Mouse (Mus musculus): Measurements from ENCODE around the gene Acsl3. TPM values are rescaled to one million over a fixed set of nuclear protein-coding genes. Genes with fewer than 3 reads are reported as not detected.

Gene Acsl3
- polyA plus RNA-seq, 1 experiment from 2014 or later, result 82.5 TPM

DNA sequence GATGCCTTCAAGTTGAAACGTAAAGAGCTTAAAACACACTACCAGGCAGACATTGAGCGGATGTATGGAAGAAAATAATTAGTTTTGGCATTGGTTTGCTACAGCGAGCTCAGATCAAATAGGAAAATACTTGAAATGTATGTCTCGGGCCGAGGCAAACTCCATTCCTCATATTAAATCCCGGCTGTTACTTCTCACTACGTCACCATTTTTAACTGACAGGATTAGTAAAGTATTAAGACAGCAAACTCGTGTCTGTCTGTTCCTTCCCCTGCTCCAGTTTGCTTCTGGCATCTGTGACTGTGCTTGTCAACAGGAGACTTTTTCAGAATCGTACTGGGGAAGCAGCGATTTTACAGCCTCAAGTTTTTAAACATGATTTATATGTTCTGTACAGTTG, 48.7 kb downstream of the Acsl3 start:
- no peak for ATAC-seq (ENCODE audit: insufficient number of reproducible peaks, insufficient read depth, low FRiP score, low read depth)
- Histone ChIP-seq H3K4me2 (ENCODE audit: low read length) (no peak overlapping the region), H3K27ac (replicated peaks in 1 of 2; ENCODE audit: control insufficient read depth in 1 of 2, insufficient read depth in 1 of 2, low read depth in 2 of 2, low read length in 2 of 2) (no peak overlapping the region), H3K4me1 (ENCODE audit: control insufficient read depth in 2 of 2, insufficient read depth in 2 of 2, low read length in 2 of 2) (no peaks in the 10 kb centered on the region), H3K9me3 (ENCODE audit: control insufficient read depth, low read length) (no peaks in the 10 kb centered on the region), H3K4me3 (ENCODE audit: control insufficient read depth in 1 of 2, insufficient read depth in 1 of 2, low read depth in 1 of 2, low read length in 2 of 2) (no peak overlapping the region), H3K9ac (ENCODE audit: low read length) (no peak overlapping the region), H3K36me3 (ENCODE audit: control insufficient read depth, insufficient read depth, low read length) (peaks cover 62% of the 10 kb centered on the region), H3K27me3 (ENCODE audit: control insufficient read depth, insufficient read depth, low read length) (no peaks in the 10 kb centered on the region)
- 69% methylated on average over 10 of the region's 10 CpGs for WGBS

DNA sequence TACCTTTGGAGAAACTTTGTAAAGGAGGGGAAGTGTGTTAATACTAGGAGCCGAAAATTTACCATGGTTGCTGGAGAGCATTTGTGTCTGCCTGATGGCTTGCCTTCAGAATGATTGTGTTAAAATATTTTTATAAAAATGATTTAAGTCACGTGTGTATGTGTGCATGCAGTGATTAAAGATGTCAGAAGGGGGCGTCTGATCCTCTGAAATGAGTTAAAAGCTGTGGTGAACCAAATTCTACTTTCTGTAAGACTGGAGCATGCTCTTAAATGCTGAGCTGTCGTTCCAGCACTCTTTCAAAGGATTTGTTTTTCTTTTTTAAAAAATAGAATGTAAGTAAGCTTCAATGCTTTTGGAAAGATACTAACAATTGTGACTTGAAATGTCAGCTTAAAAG, 49.7 kb downstream of the Acsl3 start:
- Histone ChIP-seq H3K4me2 (ENCODE audit: low read length) (no peak overlapping the region), H3K27me3 (ENCODE audit: control insufficient read depth, insufficient read depth, low read length) (no peaks in the 10 kb centered on the region), H3K4me1 (ENCODE audit: control insufficient read depth in 2 of 2, insufficient read depth in 2 of 2, low read length in 2 of 2) (no peaks in the 10 kb centered on the region), H3K27ac (replicated peaks in 1 of 2; ENCODE audit: control insufficient read depth in 1 of 2, insufficient read depth in 1 of 2, low read depth in 2 of 2, low read length in 2 of 2) (no peak overlapping the region), H3K9ac (ENCODE audit: low read length) (no peak overlapping the region), H3K4me3 (ENCODE audit: control insufficient read depth in 1 of 2, insufficient read depth in 1 of 2, low read depth in 1 of 2, low read length in 2 of 2) (no peak overlapping the region), H3K9me3 (ENCODE audit: control insufficient read depth, low read length) (no peaks in the 10 kb centered on the region), H3K36me3 (ENCODE audit: control insufficient read depth, insufficient read depth, low read length) (peaks cover 53% of the 10 kb centered on the region)
- WGBS, result 65% methylated on average over 4 of the region's 4 CpGs
- ATAC-seq (ENCODE audit: insufficient number of reproducible peaks, insufficient read depth, low FRiP score, low read depth), result no peak

DNA sequence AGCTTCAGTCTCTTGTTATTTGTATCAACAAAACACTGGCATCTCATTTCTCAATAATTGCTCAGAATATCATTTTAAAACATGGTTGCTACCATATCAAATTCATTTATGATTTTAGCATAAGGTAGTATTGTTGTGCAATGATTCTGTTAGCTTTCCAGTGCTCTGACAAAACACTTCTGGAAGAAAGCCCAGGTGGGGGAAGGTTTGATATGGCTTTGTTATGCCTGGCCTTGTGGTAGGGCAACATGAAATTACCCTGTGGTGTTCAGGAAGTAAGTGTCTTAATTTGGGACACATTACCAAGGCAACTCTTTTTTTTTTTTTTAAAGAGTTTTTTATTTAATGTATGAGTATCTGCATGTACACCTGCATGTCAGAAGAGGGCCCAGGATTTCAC, 52.4 kb downstream of the Acsl3 start:
- no peaks in the 10 kb centered on the region for H3K9me3 ChIP-seq (ENCODE audit: control insufficient read depth, low read length)
- H3K4me3 ChIP-seq (ENCODE audit: control insufficient read depth in 1 of 2, insufficient read depth in 1 of 2, low read depth in 1 of 2, low read length in 2 of 2), result no peak overlapping the region
- no peaks in the 10 kb centered on the region for H3K27me3 ChIP-seq (ENCODE audit: control insufficient read depth, insufficient read depth, low read length)
- H3K9ac ChIP-seq (ENCODE audit: low read length), result no peak overlapping the region
- no peak overlapping the region for H3K4me2 ChIP-seq (ENCODE audit: low read length)
- no peak overlapping the region for H3K27ac ChIP-seq (replicated peaks in 1 of 2; ENCODE audit: control insufficient read depth in 1 of 2, insufficient read depth in 1 of 2, low read depth in 2 of 2, low read length in 2 of 2)
- peaks cover 25% of the 10 kb centered on the region for H3K36me3 ChIP-seq (ENCODE audit: control insufficient read depth, insufficient read depth, low read length)
- H3K4me1 ChIP-seq (ENCODE audit: control insufficient read depth in 2 of 2, insufficient read depth in 2 of 2, low read length in 2 of 2), result no peaks in the 10 kb centered on the region
- ATAC-seq (ENCODE audit: insufficient number of reproducible peaks, insufficient read depth, low FRiP score, low read depth), result no peak

DNA sequence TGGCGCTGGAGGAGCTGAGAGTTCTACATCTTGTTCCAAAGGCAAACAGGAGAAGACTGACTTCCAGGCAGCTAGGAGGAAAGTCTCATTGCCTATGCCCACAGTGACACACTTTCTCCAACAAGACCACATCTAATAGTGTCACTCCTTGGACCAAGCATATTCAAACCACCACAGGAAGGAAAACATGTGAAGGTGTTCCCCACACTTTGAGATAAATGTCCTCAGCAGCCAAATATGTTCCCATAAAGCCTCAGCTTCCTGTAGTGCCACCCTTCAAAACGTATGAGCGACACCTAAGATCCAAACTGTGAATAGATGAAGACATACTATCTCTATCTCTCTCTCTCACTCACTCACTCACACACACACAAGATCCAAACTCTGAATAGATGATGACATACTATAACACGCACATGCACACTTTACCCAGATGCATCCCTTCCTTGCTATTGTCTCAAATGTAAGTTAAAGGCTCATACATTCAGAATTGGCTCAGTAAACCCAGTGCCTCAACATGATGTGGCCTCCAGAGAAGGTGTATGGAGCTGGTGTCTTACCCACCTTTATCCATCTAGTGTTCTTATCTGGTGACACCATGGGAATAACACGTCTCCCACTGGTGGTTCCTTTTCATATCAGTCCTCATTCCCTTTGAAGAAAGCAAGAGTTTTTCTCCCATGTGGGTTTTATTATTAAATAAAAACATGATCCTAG, 53.1 kb downstream of the Acsl3 start:
- Histone ChIP-seq H3K4me1 (ENCODE audit: control insufficient read depth in 2 of 2, insufficient read depth in 2 of 2, low read length in 2 of 2) (no peaks in the 10 kb centered on the region), H3K9me3 (ENCODE audit: control insufficient read depth, low read length) (no peaks in the 10 kb centered on the region), H3K4me2 (ENCODE audit: low read length) (no peak overlapping the region), H3K27ac (replicated peaks in 1 of 2; ENCODE audit: control insufficient read depth in 1 of 2, insufficient read depth in 1 of 2, low read depth in 2 of 2, low read length in 2 of 2) (no peak overlapping the region), H3K36me3 (ENCODE audit: control insufficient read depth, insufficient read depth, low read length) (peaks cover 18% of the 10 kb centered on the region), H3K9ac (ENCODE audit: low read length) (no peak overlapping the region), H3K27me3 (ENCODE audit: control insufficient read depth, insufficient read depth, low read length) (no peaks in the 10 kb centered on the region), H3K4me3 (ENCODE audit: control insufficient read depth in 1 of 2, insufficient read depth in 1 of 2, low read depth in 1 of 2, low read length in 2 of 2) (no peak overlapping the region)
- WGBS, result 79% methylated on average over 5 of the region's 5 CpGs
- no peak for ATAC-seq (ENCODE audit: insufficient number of reproducible peaks, insufficient read depth, low FRiP score, low read depth)

DNA sequence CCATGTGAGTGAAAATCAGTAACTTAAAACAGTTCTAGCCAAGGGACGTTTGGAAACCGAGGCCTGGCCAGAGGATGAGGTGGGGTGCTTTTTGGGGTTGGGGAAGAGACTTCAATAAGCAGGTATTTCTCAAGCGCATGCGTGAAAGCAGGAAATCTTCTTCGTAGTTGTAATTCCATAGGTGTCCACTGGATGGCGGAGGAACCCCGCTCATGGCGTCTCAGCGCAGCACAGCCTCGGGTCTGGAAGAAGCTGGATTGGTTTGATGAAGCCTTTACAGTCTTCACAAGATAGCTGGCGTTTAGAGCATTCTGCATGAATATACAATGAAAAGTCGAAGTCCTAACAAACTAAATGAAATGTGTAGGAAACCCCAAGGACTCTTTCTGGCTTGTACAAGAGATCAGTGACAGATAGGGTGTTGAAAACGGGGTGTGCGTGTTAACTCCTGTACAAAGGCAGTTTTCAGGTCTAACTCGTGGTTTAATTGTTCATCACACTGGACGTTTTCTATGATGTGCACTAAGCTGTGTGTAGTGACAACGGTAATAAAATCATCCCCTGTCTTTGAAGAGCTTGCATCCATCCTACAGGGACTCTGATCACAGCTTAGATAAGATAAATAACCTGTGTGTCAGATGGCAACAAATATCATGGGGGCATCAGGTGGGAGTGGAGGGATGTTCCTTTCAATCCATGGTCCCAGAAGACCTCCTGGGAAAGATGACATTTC, 67.0 kb downstream of the Acsl3 start:
- no peak overlapping the region for H3K9ac ChIP-seq (ENCODE audit: low read length)
- H3K27me3 ChIP-seq (ENCODE audit: control insufficient read depth, insufficient read depth, low read length), result no peaks in the 10 kb centered on the region
- H3K4me3 ChIP-seq (ENCODE audit: control insufficient read depth in 1 of 2, insufficient read depth in 1 of 2, low read depth in 1 of 2, low read length in 2 of 2), result no peak overlapping the region
- peaks cover 2 to 9% of the 10 kb centered on the region in 2 experiments; a peak in 2 of 4 replicates for H3K4me1 ChIP-seq (ENCODE audit: control insufficient read depth in 2 of 2, insufficient read depth in 2 of 2, low read length in 2 of 2)
- no peaks in the 10 kb centered on the region for H3K36me3 ChIP-seq (ENCODE audit: control insufficient read depth, insufficient read depth, low read length)
- no peak overlapping the region for H3K4me2 ChIP-seq (ENCODE audit: low read length)
- no peak for ATAC-seq (ENCODE audit: insufficient number of reproducible peaks, insufficient read depth, low FRiP score, low read depth)
- WGBS, result 15% methylated on average over 17 of the region's 17 CpGs
- no peak overlapping the region for H3K27ac ChIP-seq (replicated peaks in 1 of 2; ENCODE audit: control insufficient read depth in 1 of 2, insufficient read depth in 1 of 2, low read depth in 2 of 2, low read length in 2 of 2)
- no peaks in the 10 kb centered on the region for H3K9me3 ChIP-seq (ENCODE audit: control insufficient read depth, low read length)

DNA sequence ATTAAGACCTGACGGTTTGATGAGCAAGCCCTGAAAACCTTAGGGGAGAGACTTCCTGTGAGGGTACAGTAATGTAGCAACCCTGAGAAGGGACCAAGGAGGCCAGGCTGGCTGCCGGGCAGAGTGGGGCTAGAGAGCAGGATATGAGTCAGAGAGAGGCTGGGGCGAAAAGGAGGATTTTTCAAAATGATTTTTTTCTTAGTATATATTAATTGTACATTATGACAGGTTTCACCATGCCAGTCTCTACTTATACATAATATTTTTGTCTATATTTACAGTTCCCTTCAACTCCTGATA, 67.5 kb downstream of the Acsl3 start:
- 48% methylated on average over 3 of the region's 3 CpGs for WGBS
- Histone ChIP-seq H3K9ac (ENCODE audit: low read length) (no peak overlapping the region), H3K27ac (replicated peaks in 1 of 2; ENCODE audit: control insufficient read depth in 1 of 2, insufficient read depth in 1 of 2, low read depth in 2 of 2, low read length in 2 of 2) (no peak overlapping the region), H3K4me1 (ENCODE audit: control insufficient read depth in 2 of 2, insufficient read depth in 2 of 2, low read length in 2 of 2) (peaks cover 2 to 9% of the 10 kb centered on the region in 2 experiments; a peak in 2 of 4 replicates), H3K4me3 (ENCODE audit: control insufficient read depth in 1 of 2, insufficient read depth in 1 of 2, low read depth in 1 of 2, low read length in 2 of 2) (no peak overlapping the region), H3K9me3 (ENCODE audit: control insufficient read depth, low read length) (no peaks in the 10 kb centered on the region), H3K4me2 (ENCODE audit: low read length) (no peak overlapping the region), H3K27me3 (ENCODE audit: control insufficient read depth, insufficient read depth, low read length) (no peaks in the 10 kb centered on the region), H3K36me3 (ENCODE audit: control insufficient read depth, insufficient read depth, low read length) (no peaks in the 10 kb centered on the region)
- no peak for ATAC-seq (ENCODE audit: insufficient number of reproducible peaks, insufficient read depth, low FRiP score, low read depth)

DNA sequence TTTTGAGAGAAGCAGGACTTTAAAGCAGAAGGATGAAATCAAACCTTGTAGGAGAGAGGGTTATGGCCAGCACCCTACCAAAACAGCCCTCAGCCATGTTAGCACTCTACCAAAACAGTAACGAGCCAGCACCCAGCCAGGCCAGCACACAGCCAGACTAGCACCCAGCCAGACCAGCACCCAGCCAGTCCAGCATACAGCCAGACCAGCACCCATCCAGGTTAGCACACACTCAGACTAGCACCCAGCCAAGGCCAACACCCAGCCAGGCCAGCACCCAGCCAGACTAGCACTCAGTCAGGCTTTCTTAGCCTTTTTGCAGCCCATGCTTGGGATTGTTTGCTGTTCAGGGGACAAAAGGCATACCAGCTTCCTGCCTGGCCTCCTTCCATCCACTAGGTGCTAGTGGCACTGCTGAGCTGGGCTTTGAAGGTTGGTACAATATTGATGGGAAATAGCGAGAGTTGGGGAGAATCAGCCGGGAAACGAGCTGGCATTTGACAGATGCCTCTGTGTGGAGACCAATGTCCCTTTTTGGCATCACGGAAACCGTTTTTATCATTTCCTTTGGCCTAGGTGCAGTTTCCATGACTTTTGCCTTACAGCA, 68.1 kb downstream of the Acsl3 start:
- Histone ChIP-seq H3K9ac (ENCODE audit: low read length) (no peak overlapping the region), H3K27ac (replicated peaks in 1 of 2; ENCODE audit: control insufficient read depth in 1 of 2, insufficient read depth in 1 of 2, low read depth in 2 of 2, low read length in 2 of 2) (peak overlapping the region; percentile 45 to 73; a peak in 3 of 4 replicates), H3K27me3 (ENCODE audit: control insufficient read depth, insufficient read depth, low read length) (no peaks in the 10 kb centered on the region), H3K4me3 (ENCODE audit: control insufficient read depth in 1 of 2, insufficient read depth in 1 of 2, low read depth in 1 of 2, low read length in 2 of 2) (no peak overlapping the region), H3K36me3 (ENCODE audit: control insufficient read depth, insufficient read depth, low read length) (no peaks in the 10 kb centered on the region), H3K4me2 (ENCODE audit: low read length) (no peak overlapping the region), H3K9me3 (ENCODE audit: control insufficient read depth, low read length) (no peaks in the 10 kb centered on the region), H3K4me1 (ENCODE audit: control insufficient read depth in 2 of 2, insufficient read depth in 2 of 2, low read length in 2 of 2) (peaks cover 2 to 9% of the 10 kb centered on the region in 2 experiments; a peak in 2 of 4 replicates)
- WGBS, result 45% methylated on average over 6 of the region's 6 CpGs
- ATAC-seq (ENCODE audit: insufficient number of reproducible peaks, insufficient read depth, low FRiP score, low read depth), result no peak
